Mouse (Mus musculus): ENCODE results near the gene Ccser2.
A peak's percentile ranks its signal among the peaks of the same experiment; 100 is the strongest.

The Ccser2 gene

DNA sequence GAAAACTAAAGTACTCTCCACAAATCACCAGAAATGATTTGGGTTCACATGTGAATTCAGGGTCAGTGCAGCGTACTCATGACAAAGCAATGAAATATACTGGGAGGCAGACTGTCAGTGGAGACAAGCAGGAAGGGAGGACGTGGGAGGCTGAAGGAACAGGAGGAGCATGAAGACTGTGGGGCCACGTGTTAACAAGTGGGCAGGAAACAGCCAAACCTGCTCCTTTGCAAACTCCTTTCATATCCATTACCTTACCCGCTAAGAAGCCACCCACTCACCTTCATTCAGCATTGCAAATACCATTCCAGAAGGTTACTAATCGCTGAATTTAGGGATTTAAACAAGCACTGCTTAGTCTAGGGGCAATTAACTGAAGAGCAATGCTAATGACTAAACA, 25.9 kb downstream of the Ccser2 start:
- DNase-seq (ENCODE audit: low read depth, low spot score): no peak

DNA sequence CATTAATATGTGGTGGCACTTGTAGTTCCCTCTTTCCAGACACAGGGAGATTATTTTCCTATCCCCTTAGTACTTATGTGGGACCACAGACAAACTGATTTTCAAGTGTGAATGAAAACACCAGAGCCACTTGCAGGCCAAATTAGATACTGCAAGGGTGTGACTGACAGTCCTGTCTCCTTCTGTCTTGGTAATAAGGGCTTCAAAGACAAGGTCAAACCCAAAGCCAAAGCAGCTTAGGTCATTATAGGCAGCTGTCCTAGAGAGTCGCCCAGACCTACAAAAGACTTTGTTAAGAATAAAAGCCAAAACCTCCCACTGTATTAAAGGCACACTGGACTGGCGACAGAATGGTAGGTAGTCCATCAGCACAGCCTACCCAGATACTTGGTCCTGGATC, 30.6 kb downstream of the Ccser2 start:
- no peak for DNase-seq (ENCODE audit: low read depth, low spot score)

DNA sequence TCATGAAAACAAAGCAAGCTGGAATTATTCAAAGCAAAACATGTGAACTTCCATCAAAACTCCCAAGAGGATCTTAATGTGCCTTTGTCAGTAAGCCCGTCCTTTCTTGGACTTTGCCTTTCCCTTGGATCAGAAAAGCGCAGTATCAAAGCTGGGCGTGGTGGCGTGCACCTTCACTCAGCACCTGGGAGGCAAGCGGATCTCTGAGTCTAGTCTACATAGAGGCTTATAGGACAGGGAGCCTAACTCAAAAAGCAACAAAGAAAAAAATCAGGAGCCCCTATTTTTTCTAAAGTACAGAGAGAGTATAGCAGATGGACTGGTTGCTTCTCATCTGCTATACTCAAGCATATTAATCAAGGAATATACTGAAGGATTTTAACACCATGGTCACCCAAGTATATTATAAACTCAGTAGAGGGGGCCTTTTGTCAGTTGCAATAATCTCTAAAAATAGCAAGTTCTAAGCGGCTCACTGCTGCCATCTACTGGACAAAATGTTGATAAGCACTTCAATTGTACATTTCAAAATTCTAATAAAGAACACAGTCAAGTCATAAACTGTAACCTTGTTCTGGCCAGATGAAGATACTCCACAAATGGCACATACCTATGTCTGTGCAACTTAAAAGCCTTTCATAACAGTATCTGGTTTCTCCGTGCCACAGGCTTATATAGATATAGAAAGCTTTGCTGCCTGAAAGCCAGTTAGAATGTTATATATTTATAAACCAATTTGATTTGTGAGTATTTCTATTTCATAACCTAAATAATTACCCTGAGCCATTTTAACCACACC, 31.3 kb downstream of the Ccser2 start:
- DNase-seq (ENCODE audit: low read depth, low spot score): peak; percentile 43

DNA sequence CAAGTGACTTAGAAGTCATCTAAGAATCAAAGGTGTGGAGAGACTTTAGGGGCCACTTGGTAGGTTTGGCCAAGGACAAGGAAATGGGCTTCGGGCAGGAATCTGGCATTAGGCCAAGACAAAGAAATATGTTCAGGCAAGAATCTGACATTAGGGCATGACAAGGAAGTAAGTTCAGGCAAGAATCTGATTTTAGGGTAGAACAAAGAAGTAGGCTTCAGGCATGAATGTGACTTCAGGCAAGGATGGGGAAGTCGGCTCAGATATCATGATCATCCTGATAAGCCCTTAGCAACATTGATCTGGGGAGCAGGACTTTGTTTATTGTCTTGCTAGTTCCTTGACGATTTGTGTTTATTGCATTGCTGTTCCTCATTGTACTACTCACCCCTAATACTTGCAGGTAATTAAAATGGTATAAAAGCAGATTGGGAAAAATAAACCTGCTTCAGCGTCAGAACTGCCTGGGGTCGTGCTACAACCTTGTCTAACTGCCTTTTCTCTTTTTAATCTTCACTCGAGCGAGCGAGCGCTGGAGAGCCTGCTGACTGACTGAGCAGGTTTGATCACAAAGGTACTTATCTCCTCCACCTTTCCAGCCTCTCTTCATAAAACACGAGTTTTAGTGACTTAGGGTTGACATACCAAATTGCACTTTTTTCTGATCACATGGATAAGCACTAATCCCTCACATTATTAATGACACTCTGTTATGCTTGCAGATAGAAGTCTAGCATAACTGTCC, 35.8 kb downstream of the Ccser2 start:
- DNase-seq (ENCODE audit: low read depth, low spot score): no peak

DNA sequence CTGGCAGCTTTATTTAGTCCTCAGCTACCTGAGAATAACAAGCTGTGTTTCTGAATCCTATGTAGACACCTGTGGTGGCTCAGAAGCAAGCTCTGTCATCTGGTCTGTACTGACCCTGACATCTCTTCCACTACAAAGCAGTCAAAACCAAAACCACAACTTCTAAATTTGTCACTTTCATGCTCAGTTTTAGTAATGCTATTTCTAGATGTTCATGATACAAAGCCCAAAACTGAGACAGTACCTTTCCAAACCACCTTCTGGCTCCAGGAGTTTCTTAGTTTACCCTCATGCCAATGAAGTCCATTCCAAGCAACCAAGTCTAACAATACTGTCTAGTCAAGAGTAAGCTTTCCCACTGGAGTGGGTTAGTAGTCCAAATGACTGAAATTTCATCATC, 36.5 kb downstream of the Ccser2 start:
- no peak for DNase-seq (ENCODE audit: low read depth, low spot score)

DNA sequence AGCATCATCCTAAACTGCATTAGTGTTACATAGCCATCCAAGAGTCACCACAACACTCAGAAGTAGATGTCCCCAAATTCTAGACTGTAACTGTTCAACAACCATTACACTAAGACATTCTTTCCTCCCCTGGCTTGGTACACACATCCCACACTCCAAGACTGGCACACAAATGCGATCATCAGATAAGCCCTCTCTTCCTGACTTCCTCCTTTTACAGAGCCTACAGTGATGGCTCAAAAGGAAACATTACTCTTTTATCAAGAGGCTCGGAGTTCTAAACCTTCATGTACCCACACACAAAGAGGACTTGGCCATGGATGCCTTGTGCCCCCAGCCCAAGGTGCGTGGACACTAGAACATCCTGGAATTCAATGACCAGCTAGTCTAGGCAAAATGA, 45.2 kb downstream of the Ccser2 start:
- no peak for DNase-seq (ENCODE audit: low read depth, low spot score)

DNA sequence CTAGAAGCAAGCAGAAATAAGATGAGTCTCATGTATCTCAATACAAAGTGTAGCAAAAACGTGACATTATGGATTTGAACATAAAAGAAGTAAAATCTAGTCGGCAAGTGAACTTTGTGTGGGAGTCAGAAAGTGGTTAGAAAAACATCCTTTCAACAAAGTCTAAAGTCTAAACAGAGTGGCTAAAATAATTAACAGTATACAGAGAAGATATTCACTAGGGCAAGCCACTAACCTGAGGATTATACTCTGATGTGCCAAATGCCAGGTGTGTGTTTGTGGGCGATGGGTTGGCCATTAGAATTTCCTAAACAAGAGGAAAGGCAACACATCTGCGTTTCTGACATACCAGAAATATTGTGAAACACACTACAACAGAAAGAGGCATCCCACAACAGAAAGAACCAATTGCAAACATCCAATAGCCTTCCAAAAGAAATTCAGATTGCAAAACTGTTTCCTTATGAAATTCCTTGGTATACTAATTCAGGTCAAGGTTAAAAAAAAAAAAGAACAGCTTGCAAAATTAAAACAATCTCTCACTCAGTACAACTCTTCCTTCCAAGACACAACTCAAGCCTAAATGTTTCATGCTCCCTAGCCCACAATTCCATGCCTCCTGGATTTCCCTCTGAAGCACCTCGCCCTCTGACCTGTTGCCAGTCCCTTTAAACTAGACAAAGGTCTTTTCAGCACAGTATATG, 47.1 kb downstream of the Ccser2 start:
- no peak for DNase-seq (ENCODE audit: low read depth, low spot score)

DNA sequence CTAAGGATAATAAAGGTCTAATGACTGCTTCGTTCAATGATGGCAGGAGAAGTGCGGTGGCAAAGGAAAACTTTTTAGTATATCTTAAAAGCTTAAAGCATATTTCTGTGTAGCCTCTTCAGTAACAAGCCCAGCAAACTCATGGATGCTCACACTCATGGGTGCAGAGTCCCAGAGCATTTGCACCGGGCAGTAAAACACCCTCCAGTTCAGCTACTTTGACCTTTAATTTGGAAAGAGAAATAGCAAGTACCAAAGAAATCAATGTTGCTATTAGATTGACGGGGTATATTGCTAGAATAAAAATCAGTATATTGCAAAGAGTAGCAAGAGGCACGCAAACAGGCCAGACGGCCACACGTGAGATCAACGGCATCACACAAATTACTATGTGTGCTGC, 48.7 kb downstream of the Ccser2 start:
- no peak for DNase-seq (ENCODE audit: low read depth, low spot score)

DNA sequence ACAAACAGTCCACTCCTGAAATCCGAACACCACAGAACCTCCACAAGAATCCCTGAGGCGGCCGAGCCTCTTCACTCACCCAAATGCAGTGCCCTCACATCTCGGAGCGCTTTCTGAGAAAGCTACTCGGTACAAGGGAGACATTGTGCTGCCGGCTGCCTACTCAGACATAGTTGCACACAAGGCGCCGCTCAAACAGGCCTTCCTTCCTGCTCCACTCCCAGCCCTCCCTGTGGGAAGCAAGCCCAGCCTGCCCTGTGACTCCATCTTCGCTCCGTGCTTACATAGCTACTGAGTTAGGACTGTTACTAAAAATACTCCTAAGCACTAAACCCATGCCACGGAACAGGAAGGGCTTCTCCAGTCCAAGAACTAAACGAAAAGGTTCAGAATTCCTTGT, 49.4 kb downstream of the Ccser2 start:
- peak; percentile 11 for DNase-seq (ENCODE audit: low read depth, low spot score)

DNA sequence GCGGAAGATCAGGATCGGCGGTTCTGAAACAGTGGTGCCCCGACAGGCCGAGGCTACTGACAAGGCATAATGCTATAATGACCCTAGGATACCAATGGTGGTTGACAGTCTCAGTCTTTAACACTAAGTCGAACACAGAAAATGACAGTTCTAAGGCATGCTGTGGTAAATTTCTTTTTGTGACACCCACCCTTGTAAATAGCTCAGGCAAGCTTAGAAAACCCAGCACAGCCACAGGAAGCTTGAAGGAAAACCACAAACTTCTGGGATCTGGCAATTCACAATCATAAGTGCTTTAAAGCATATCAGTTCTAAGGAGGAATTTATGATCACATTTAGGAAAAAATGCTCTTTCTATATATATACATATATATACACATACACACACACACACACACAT, 53.4 kb downstream of the Ccser2 start:
- DNase-seq (ENCODE audit: low read depth, low spot score): no peak

DNA sequence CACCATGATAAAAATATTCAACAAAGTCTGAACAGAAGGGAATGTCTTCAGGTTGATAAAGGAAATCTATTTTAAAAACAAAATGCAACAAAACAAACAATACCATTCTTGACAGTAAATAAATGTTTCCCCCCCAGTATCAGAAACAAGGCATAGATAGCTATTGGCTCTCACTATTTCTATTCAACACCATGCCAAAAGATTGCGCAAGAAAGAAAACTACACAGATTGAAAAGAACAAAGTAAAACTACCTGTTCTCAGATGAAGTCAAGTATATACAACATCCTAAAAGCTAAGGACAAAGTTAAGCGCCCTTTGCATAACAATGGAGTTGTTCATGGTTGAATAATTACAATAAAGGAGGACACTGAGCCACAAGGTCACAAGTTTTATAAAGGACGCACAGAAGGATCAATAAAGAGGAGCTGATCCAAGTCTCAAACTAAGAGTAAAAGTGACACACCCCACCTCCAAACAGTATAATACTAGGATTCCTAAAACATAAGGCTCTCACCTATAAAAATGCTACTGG, 54.0 kb downstream of the Ccser2 start:
- DNase-seq (ENCODE audit: low read depth, low spot score): no peak

DNA sequence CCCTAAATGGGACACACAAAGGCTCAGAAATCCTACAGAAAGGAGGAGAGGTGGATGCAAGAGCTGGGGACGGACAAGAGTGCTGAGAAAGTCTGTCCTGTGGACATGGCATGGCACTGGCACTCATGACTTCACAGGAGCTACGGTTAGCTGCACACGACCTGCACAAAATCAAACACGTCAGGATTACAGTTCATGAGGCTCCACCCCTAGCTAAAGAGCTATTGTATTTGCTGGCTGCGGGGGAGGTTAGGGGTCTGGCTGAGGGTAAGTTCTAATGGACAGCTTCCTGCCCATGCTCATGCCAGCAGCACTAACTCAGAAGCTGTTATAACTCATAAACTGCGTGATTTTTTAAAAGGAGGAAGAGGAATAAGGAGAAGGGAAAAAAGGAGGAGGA, 56.8 kb downstream of the Ccser2 start:
- no peak for DNase-seq (ENCODE audit: low read depth, low spot score)

DNA sequence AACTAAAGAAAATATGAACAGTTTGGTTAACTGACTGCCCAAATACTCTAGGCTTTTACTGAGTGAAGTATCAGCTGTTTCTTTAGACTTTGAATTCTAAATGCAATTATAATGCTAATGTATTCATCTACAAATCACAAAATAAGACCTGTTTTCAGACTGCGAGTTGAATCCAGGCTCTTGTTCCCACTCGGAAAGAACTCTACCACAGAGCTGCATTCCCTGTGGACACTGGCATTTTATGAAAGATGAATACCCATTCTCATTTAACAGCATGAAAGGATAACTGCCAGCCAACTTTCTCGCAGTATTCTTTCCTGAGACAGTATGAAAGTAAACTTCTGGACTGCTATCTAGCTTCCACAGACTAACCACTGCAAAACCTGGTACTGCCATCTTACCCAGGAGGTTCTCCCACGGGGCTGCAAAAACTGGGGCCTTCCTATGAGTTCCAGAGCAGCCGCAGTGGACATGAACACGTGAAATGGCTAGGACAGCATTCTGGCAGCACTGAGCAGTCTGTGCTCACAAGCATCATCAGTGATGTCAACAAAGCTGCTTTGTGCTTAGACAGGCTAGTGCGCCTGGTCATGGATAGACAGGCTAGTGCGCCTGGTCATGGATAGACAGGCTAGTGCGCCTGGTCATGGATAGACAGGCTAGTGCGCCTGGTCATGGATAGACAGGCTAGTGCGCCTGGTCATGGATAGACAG, 62.6 kb downstream of the Ccser2 start:
- no peak for DNase-seq (ENCODE audit: low read depth, low spot score)

DNA sequence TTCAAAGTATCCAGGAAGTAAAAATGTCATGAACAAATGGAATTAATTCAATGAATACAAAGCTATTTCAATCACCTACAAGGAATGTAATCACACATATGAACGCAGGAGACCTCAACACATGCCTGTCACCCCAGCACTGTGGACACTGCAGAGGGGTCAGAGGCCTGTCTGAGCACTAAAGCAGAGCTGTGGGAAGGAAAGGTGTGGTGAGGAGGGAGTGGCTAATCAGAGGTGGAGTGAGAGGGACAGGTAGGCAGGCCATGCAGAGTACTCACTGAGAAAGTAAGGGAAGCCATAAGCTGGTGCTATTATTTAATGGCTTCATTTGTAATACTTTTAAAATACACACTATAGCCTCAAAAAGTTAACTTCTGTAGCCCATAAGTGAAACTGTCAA, 64.4 kb downstream of the Ccser2 start:
- DNase-seq (ENCODE audit: low read depth, low spot score): no peak

DNA sequence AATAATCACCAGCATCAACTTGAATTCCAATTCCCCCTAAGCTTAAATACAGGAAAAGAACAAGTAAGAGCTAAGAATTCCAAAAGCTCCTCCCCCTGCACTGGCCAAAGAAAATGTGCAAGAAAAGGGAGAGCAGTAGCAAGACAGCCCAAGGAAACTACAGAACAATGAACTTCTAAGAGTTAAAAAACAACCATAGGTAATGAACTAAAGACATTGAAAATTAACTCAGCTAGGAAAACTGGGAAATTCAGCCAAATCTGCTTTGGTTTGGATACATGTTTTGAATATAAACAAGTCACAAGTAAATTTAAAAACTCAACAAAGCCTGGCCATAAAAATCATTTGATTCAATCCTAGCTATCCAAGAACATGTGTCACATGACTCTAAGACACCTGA, 67.7 kb downstream of the Ccser2 start:
- DNase-seq (ENCODE audit: low read depth, low spot score): no peak

DNA sequence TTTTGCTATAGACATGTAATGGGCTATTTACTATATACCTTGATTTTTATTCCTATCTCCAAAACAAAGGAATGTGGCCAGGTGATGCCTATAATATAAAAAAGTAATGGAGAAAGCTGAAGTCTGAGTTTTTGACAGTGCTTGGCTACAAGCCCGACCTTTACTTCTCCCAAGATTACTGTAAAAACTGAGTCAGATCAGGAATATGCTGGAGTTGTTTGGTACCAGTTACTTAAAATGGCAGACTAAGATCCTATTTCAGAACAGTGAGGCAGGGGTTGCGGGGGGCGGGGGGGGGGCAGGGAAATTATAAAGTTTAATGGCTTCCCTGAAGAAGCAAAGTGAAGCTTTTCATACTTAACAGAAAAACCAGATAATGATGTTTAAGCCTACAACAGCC, 73.9 kb downstream of the Ccser2 start:
- DNase-seq (ENCODE audit: low read depth, low spot score): no peak

DNA sequence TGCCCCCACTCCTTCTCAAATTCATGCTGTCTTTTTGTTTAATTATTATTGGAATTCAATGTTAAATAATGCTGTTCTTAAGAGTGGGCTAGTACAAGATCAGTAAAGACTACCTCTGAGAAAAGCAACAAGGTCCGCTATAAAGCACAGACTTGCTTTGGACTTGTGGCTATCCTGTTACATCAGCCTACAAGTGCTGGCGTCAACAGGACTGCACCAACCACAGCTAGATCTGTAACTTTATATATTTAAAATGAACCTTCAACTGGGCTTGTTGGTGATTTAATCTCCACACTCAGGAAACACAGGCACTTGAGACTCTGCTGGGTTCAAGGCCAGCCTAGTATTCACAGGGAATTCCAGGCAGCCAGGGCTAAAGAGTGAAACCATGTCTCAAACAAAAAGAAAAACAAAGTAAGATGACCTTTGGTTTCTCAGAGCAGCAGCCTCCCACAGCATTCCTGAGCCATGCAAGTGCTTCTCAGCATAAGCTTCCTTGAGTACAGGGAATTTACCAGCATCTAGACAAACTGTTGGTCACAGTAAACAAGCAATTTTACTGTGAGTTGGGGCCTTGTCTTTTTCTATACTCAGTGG, 75.7 kb downstream of the Ccser2 start:
- DNase-seq (ENCODE audit: low read depth, low spot score): no peak

DNA sequence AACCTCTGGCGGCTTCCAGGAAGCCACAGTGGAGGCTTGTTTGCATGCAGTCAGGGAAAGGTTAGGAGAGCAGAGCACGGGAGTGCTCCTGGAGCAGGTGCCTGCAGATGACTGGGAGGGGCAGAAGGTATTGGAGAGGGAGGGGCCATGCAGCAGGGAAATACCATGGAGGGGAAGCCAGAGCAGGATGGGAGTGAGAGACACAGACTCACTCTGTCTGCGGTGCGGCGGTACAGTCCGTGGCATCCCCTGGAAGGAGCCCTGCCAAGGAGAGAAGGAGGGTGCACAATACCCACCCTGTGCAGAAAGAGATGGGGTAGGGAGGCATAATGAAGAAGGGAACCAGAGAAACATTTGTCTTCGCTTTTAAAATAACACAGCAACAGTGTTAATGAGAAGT, 78.4 kb downstream of the Ccser2 start:
- DNase-seq (ENCODE audit: low read depth, low spot score): no peak

DNA sequence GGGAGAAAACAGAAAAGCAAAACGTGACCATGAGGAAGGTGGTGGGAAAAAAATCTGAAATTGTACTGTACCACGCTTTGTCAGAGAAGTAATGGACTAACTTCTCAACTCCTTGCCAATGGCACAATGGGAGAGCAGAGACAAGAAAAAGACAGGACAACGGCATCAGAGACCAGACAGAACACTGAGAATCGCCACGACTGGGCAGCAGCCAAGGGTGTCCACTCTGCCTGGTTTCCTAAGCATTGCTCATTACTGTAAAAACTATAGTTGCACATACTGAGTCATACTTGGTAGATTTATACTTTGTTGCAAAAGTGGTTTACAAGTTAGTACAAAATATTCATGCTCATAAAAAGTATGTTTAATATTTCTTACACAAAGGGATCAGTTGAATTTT, 82.9 kb downstream of the Ccser2 start:
- no peak for DNase-seq (ENCODE audit: low read depth, low spot score)

DNA sequence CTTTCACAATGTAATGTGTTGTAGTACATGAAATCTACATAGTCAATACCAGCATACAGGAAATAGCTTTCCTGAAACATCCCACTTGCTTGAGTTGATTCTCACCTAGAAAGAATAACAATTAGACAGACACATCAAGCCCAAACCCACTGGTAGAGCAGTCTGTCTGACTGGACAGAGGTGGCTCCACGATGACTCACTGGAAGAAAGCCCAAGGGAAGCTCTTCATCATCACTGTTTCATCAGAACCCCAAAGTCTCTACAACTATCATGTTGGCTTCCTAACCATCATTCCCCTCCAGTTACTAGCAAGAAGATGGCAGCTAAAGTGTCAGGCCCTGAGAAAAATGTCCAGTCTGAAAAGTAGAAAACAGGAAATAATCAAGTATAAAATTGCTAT, 83.5 kb downstream of the Ccser2 start:
- DNase-seq (ENCODE audit: low read depth, low spot score): no peak

DNA sequence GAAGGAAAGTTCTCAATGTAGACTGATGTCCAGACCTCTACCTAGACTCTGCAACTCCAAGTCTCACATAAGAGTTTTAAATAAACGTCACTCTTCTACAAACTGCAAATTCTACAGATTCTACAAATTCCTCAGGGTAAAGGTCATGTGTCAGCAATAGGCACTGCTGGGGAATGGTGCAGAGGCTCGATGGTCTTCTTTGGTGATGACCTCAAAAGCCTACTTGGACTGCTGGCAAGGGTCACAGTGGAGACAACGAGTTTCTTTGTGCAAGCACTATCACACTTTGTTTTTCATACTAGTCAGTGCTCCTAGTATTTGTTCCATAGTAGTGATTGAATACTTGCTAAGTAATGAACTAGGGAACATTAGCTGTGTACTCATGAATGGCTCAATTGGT, 85.0 kb downstream of the Ccser2 start:
- no peak for DNase-seq (ENCODE audit: low read depth, low spot score)
